Mouse (Mus musculus) olfactory bulb, adult 2 months (tissue): Measurements from ENCODE around the gene Gm2956.
"Not testable (repeated sequence)": the region's sequence is repeated elsewhere in the genome, so short reads cannot be mapped to it uniquely, and the experiment has no call there.

Source experiments
- CTCF ChIP-seq: fragments of 200-500 bp; IDR thresholded peaks from 2 replicates; pipeline ENCODE4 v1.5.1; 2012; ENCODE audit warnings: low read depth, mild to moderate bottlenecking, low read length, moderate library complexity; ENCODE audit not compliant: insufficient read depth
- POLR2A ChIP-seq: fragments of 200-500 bp; IDR thresholded peaks from 2 replicates; pipeline ENCODE4 v1.6.1; 2012; ENCODE audit warnings: mild to moderate bottlenecking, low read depth, low read length, moderate library complexity; ENCODE audit not compliant: insufficient read depth

DNA sequence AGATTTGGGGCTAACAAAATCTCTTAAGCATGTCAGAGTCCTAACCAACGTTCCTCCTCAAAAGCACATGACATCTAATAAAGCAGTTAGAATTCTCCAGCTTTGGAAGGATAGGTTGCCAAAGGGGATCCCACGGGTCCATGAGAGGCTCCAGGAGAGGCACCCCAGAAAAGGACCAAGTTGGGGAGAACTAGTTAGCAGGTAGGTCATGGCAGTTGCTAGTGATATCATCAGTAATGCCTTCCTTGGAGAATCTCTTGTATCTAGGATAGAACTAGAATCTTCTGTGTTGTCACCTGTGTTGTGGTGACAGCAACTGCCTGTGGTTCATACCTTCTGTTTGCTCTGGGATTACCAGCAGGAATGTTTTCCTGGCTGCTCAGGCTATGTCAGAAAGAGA, 62.4 kb downstream of the Gm2956 start, which contains the start of gene Gm10413:
- TF ChIP-seq CTCF, POLR2A: not testable (repeated sequence)
